Mouse (Mus musculus): ENCODE measurements around the gene Klhl5.

DNA sequence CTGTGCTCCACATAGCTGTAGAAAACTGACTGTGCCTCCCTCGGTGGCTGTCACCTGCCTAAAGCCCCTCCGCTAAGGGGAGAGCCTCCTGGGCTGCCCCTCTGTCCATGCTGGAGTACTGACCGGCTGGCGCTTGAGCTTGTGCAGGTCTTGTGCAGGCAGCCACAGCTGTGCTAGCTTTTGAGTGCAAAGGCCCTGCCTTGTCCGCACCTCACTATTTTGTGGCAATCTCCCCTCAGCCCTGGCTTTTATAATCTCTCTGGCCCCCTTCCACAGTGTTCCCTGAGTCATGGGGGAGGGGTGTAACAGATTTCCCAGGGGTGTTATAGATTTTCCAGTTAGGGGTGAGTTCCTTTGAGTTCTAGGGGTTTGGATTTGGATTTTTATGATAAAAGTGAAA is 44.4 kb downstream of the Klhl5 start:
- TF ChIP-seq POLR2A (IDR thresholded peaks at IDR 0.05; ENCODE audit: insufficient read depth, low read length) (no peak), CTCF (IDR thresholded peaks at IDR 0.05; ENCODE audit: low read depth, low read length) (no peak)

All from ES-Bruce4 (cell line).